Mouse (Mus musculus) embryonic facial prominence, embryonic 11.5 days (tissue): ENCODE results near the gene Haus5. TPM values are rescaled to one million over a fixed set of nuclear protein-coding genes. Genes with fewer than 3 reads are reported as not detected.
A peak's percentile ranks its signal among the peaks of the same experiment; 100 is the strongest.

ENCODE experiments used
- ATAC-seq: fragments of 200-750 bp; cut with Nextera tagmentation; replicated peaks from 2 replicates; pipeline ENCODE4 v1.8.0; 2017; ENCODE audit warnings: low read depth; ENCODE audit not compliant: insufficient number of reproducible peaks, low FRiP score, low TSS enrichment
- DNase-seq: peaks from one replicate; pipeline ENCODE4 v3.0.0-alpha.2; 2015; ENCODE audit warnings: low spot score
- H3K27ac ChIP-seq: fragments of 300-500 bp; sonication (generic); replicated peaks from 2 replicates; pipeline ENCODE4 v1.5.1; 2014; ENCODE audit warnings: mild to moderate bottlenecking, low read depth, low read length, control low read depth
- H3K27me3 ChIP-seq: fragments of 300-500 bp; sonication (generic); 2 replicates; pipeline ENCODE4 v1.6.1; 2014; ENCODE audit warnings: mild to moderate bottlenecking, low read length, moderate library complexity, mixed read lengths; ENCODE audit not compliant: control insufficient read depth, insufficient read depth
- H3K36me3 ChIP-seq: fragments of 300-500 bp; sonication (generic); replicated peaks from 2 replicates; pipeline ENCODE4 v1.6.1; 2014; ENCODE audit warnings: low read depth, mild to moderate bottlenecking, low read length, moderate library complexity, mixed read lengths; ENCODE audit not compliant: control insufficient read depth, insufficient read depth
- H3K4me1 ChIP-seq: fragments of 300-500 bp; sonication (generic); 2 replicates; pipeline ENCODE4 v1.6.1; 2014; ENCODE audit warnings: low read length, mixed read lengths; ENCODE audit not compliant: control insufficient read depth, insufficient read depth
- H3K4me2 ChIP-seq: fragments of 300-500 bp; sonication (generic); 2 replicates; pipeline ENCODE4 v1.6.1; 2014; ENCODE audit warnings: low read depth, mild to moderate bottlenecking, control low read depth, low read length, moderate library complexity
- H3K4me3 ChIP-seq: fragments of 300-500 bp; sonication (generic); 2 replicates; pipeline ENCODE4 v1.5.1; 2014; ENCODE audit warnings: low read depth, low read length, control low read depth
- H3K9ac ChIP-seq: fragments of 300-500 bp; sonication (generic); replicated peaks from 2 replicates; pipeline ENCODE4 v1.6.1; 2014; ENCODE audit warnings: mild to moderate bottlenecking, control low read depth, low read length
- H3K9me3 ChIP-seq: fragments of 300-500 bp; sonication (generic); replicated peaks from 2 replicates; pipeline ENCODE4 v1.6.1; 2016; ENCODE audit warnings: mild to moderate bottlenecking, low read length, inconsistent platforms, mixed read lengths; ENCODE audit not compliant: control insufficient read depth
- WGBS: fragments of 180-500 bp; shearing (Covaris S2); extraction: QIAGEN DNeasy Blood & Tissue Kit; methylation state at CpG from one replicate; pipeline ENCODE4 v1.1.7; 2014; 5-methylcytosine and 5-hydroxymethylcytosine counted together
- polyA plus RNA-seq: library from polyadenylated mRNA; unstranded; fragments of >200 nt; fragmentation: Nextera tagmentation; extraction: Ambion mirVana; gene quantifications from 2 replicates; pipeline ENCODE4 v1.2.1, GENCODE M21; 2014

Haus5 gene
- polyA plus RNA-seq, 1 experiment from 2014 or later, result 50.1 TPM

GRCm38 (mm10) chr7:30635752-30636151 is 29.0 kb downstream of the Haus5 start, which contains the start of gene Etv2:
TSS of gene Etv2 (minus strand) at chr7:30635852.
- DNase-seq, result no peak
- WGBS, result 2% methylated on average over 5 of the region's 5 CpGs
- Histone ChIP-seq H3K36me3 (no peaks in the 10 kb centered on the region), H3K4me2 (peak within 1 kb of the TSS; percentile 27), H3K9ac (peak within 1 kb of the TSS; percentile 27), H3K4me3 (peak within 1 kb of the TSS; percentile 16), H3K9me3 (no peaks in the 10 kb centered on the region), H3K27me3 (peaks cover 41% of the 10 kb centered on the region), H3K27ac (no peak within 1 kb of the TSS), H3K4me1 (peaks cover 4% of the 10 kb centered on the region)
- ATAC-seq, result no peak

- Histone ChIP-seq H3K9ac (0 out of 2 replicates have a peak overlapping the region, but pooled peaks have one; percentile 27), H3K36me3 (no peaks in the 10 kb centered on the region), H3K27ac (no peak overlapping the region), H3K9me3 (no peaks in the 10 kb centered on the region), H3K4me3 (peak overlapping the region; percentile 16), H3K4me1 (peaks cover 4% of the 10 kb centered on the region), H3K27me3 (peaks cover 41% of the 10 kb centered on the region), H3K4me2 (peak overlapping the region; percentile 27)
- ATAC-seq (peak; percentile 74; the same call in 1 of the 2 replicates), DNase-seq (peak; percentile 77)
- WGBS, result 1% methylated on average over 20 of the region's 20 CpGs
Measured at GRCm38 (mm10) chr7:30634621-30635020, 30.2 kb downstream of the Haus5 start.

GRCm38 (mm10) chr7:30633762-30634412 is 30.9 kb downstream of the Haus5 start:
- no peak for DNase-seq
- no peaks in the 10 kb centered on the region for H3K36me3 ChIP-seq
- H3K4me1 ChIP-seq, result peaks cover 4% of the 10 kb centered on the region
- ATAC-seq, result no peak
- peaks cover 41% of the 10 kb centered on the region for H3K27me3 ChIP-seq
- H3K4me3 ChIP-seq, result no peak overlapping the region
- no peak overlapping the region for H3K9ac ChIP-seq
- H3K4me2 ChIP-seq, result no peak overlapping the region
- WGBS, result 7% methylated on average over 26 of the region's 27 CpGs
- no peaks in the 10 kb centered on the region for H3K9me3 ChIP-seq
- no peak overlapping the region for H3K27ac ChIP-seq

- Histone ChIP-seq H3K9me3 (no peaks in the 10 kb centered on the region), H3K4me2 (no peak overlapping the region), H3K4me3 (no peak overlapping the region), H3K27me3 (peaks cover 17% of the 10 kb centered on the region), H3K27ac (no peak overlapping the region), H3K4me1 (no peaks in the 10 kb centered on the region), H3K36me3 (no peaks in the 10 kb centered on the region; the same call in 1 of the 2 replicates), H3K9ac (no peak overlapping the region)
- ATAC-seq, result no peak
- DNase-seq, result no peak
Measured at GRCm38 (mm10) chr7:30629013-30629412, 35.8 kb downstream of the Haus5 start.

GRCm38 (mm10) chr7:30626647-30627046 is 38.1 kb downstream of the Haus5 start:
- H3K4me2 ChIP-seq, result no peak overlapping the region
- DNase-seq (no peak), ATAC-seq (no peak)
- 81% methylated on average over 5 of the region's 5 CpGs for WGBS
- H3K27ac ChIP-seq, result no peak overlapping the region
- H3K4me3 ChIP-seq, result no peak overlapping the region
- no peaks in the 10 kb centered on the region for H3K9me3 ChIP-seq
- no peaks in the 10 kb centered on the region for H3K27me3 ChIP-seq
- H3K4me1 ChIP-seq, result no peaks in the 10 kb centered on the region
- no peaks in the 10 kb centered on the region; the same call in 1 of the 2 replicates for H3K36me3 ChIP-seq
- H3K9ac ChIP-seq, result no peak overlapping the region

GRCm38 (mm10) chr7:30625530-30626384 is 39.0 kb downstream of the Haus5 start, which contains the start of gene Cox6b1:
TSS of gene Cox6b1 (minus strand) at chr7:30626151.
- H3K27me3 ChIP-seq, result no peaks in the 10 kb centered on the region
- 0 out of 2 replicates have a peak within 1 kb of the TSS, but pooled peaks have one; percentile 35 for H3K27ac ChIP-seq
- 2% methylated on average over 44 of the region's 44 CpGs for WGBS
- DNase-seq, result peak; percentile 95
- H3K36me3 ChIP-seq, result no peaks in the 10 kb centered on the region; the same call in 1 of the 2 replicates
- peak within 1 kb of the TSS; percentile 59 for H3K4me2 ChIP-seq
- H3K9ac ChIP-seq, result peak within 1 kb of the TSS; percentile 85
- ATAC-seq, result peak; percentile 77
- peak within 1 kb of the TSS; percentile 81 for H3K4me3 ChIP-seq
- no peaks in the 10 kb centered on the region for H3K9me3 ChIP-seq
- no peaks in the 10 kb centered on the region for H3K4me1 ChIP-seq

- DNase-seq, result peak; percentile 27
Measured at GRCm38 (mm10) chr7:30619202-30619601, 45.6 kb downstream of the Haus5 start.

GRCm38 (mm10) chr7:30618658-30619057 is 46.1 kb downstream of the Haus5 start:
- peaks cover 4% of the 10 kb centered on the region for H3K36me3 ChIP-seq

More at GRCm38 (mm10) chr7:30619202-30619601, 45.6 kb downstream of the Haus5 start:
- Histone ChIP-seq H3K4me1 (no peaks in the 10 kb centered on the region), H3K4me3 (no peak overlapping the region), H3K27ac (no peak overlapping the region), H3K9me3 (no peaks in the 10 kb centered on the region), H3K4me2 (no peak overlapping the region), H3K36me3 (peaks cover 4% of the 10 kb centered on the region), H3K9ac (no peak overlapping the region), H3K27me3 (no peaks in the 10 kb centered on the region)
- no peak for ATAC-seq
- 86% methylated on average over 3 of the region's 3 CpGs for WGBS

More at GRCm38 (mm10) chr7:30618658-30619057, 46.1 kb downstream of the Haus5 start:
- no peak overlapping the region for H3K27ac ChIP-seq
- DNase-seq (no peak), ATAC-seq (no peak)
- no peaks in the 10 kb centered on the region for H3K9me3 ChIP-seq
- no peak overlapping the region for H3K9ac ChIP-seq
- WGBS, result 94% methylated on average over 9 of the region's 9 CpGs
- H3K4me2 ChIP-seq, result no peak overlapping the region
- no peaks in the 10 kb centered on the region for H3K27me3 ChIP-seq
- H3K4me1 ChIP-seq, result no peaks in the 10 kb centered on the region
- no peak overlapping the region for H3K4me3 ChIP-seq
